In genomic region chr13:22061422-22061821, GRCm38 (mm10) we compare ENCODE assay signal across 20 mouse cellular contexts. TPM values are rescaled to one million over a fixed set of nuclear protein-coding genes. Genes with fewer than 3 reads are reported as not detected.
A peak's percentile ranks its signal among the peaks of the same experiment; 100 is the strongest.
DNase-seq lines count a peak whose midpoint lies in the region; ATAC-seq lines count a peak whose summit lies in the region.
"Had no signal": no experiment of that assay in that cellular context is flagged by ENCODE, and none has a peak within 500 bp of the region (broad histone marks: within the 10 kb centered on the region; RNA-seq: fewer than 3 reads in every experiment).

No protein-coding gene starts in this region.

- ATAC-seq in granulocyte monocyte progenitor cell, adult 5-6 weeks (replicated peaks; ENCODE audit: poor library complexity, severe bottlenecking), result peak; percentile 80
- ATAC-seq in megakaryocyte progenitor cell, adult 5-6 weeks (replicated peaks; ENCODE audit: poor library complexity), result peak; percentile 80
- ATAC-seq: forebrain, embryonic 13.5 days; forebrain, embryonic 15.5 days; forebrain, postnatal 0 days had no signal

- DNase-seq in 416B (ENCODE audit: low read depth), result peak; percentile 41
- no peak for DNase-seq in left cerebral cortex, adult 8-10 months (ENCODE audit: low spot score in 2 of 2)
- DNase-seq in layer of hippocampus, adult 9-10 months (ENCODE audit: low spot score), result no peak
- DNase-seq: adrenal gland, adult 2 months; adrenal gland, postnatal 10 days; adrenal gland, postnatal 25 days; cerebellum, adult 11 months; cerebellum, adult 18-20 months; cerebellum, adult 8-10 months; cerebellum, adult 9-11 months; cerebellum, postnatal 14 days; cerebellum, postnatal 36 days; forebrain, postnatal 0 days had no signal

RNA-seq across cellular contexts. Expression of gene Hist1h2bj, which starts 18.4 kb away (rescaled TPM):
- 83.1 and 134 TPM in 2 replicates for total RNA-seq in granulocyte monocyte progenitor cell, adult 5-6 weeks (2014; fragmentation: Nextera tagmentation)
- 859 and 990 TPM in 2 replicates for total RNA-seq in granulocyte monocyte progenitor cell, adult 5-6 weeks (2017)
- total RNA-seq in megakaryocyte progenitor cell, adult 5-6 weeks (2015), result 66.7 and 68.0 TPM in 2 replicates
- 642 and 843 TPM in 2 replicates for total RNA-seq in megakaryocyte progenitor cell, adult 5-6 weeks (2017)
- total RNA-seq in left cerebral cortex, adult 8-10 months (2022), result 10 to 100 TPM in 2 of 4 experiments, 1 to 10 TPM in 2; 7.2 to 11.6 (median 10.4) TPM

RNA-seq across cellular contexts. Expression of gene Hist1h2ag, which starts 18.7 kb away (rescaled TPM):
- total RNA-seq in granulocyte monocyte progenitor cell, adult 5-6 weeks (2014; fragmentation: Nextera tagmentation), result 2.7 and 32.2 TPM in 2 replicates
- total RNA-seq in granulocyte monocyte progenitor cell, adult 5-6 weeks (2017), result 1,459 and 1,590 TPM in 2 replicates
- 21.6 and 36.7 TPM in 2 replicates for total RNA-seq in megakaryocyte progenitor cell, adult 5-6 weeks (2015)
- total RNA-seq in megakaryocyte progenitor cell, adult 5-6 weeks (2017), result 1,156 and 1,370 TPM in 2 replicates
- 10 to 100 TPM in 3 of 4 experiments, 1 to 10 TPM in 1; 9.0 to 26.2 (median 21.0) TPM for total RNA-seq in left cerebral cortex, adult 8-10 months (2022)

RNA-seq across cellular contexts. Expression of gene Hist1h4i, which starts 20.3 kb away (rescaled TPM):
- 56.3 and 74.3 TPM in 2 replicates for total RNA-seq in granulocyte monocyte progenitor cell, adult 5-6 weeks (2014; fragmentation: Nextera tagmentation)
- 87.0 TPM in 2 replicates for total RNA-seq in granulocyte monocyte progenitor cell, adult 5-6 weeks (2017)
- 38.4 and 42.3 TPM in 2 replicates for total RNA-seq in megakaryocyte progenitor cell, adult 5-6 weeks (2015)
- 83.0 and 89.0 TPM in 2 replicates for total RNA-seq in megakaryocyte progenitor cell, adult 5-6 weeks (2017)
- 10 to 100 TPM; 62.0 to 71.0 (median 68.4) TPM for total RNA-seq in left cerebral cortex, adult 8-10 months (2022)

RNA-seq across cellular contexts. Expression of gene Vmn1r188, which starts 22.8 kb away (rescaled TPM):
- not detected in 2 replicates for total RNA-seq in granulocyte monocyte progenitor cell, adult 5-6 weeks (2014; fragmentation: Nextera tagmentation)
- total RNA-seq in granulocyte monocyte progenitor cell, adult 5-6 weeks (2017), result not detected in 2 replicates
- total RNA-seq in megakaryocyte progenitor cell, adult 5-6 weeks (2015), result not detected in 2 replicates
- not detected in 2 replicates for total RNA-seq in megakaryocyte progenitor cell, adult 5-6 weeks (2017)
- not detected for total RNA-seq in left cerebral cortex, adult 8-10 months (2022)
- total RNA-seq: adrenal gland, adult 2 months; adrenal gland, postnatal 10 days; adrenal gland, postnatal 25 days; adrenal gland, postnatal 4 days; ES-E14; forebrain, postnatal 0 days; MEL had no signal

RNA-seq across cellular contexts. Expression of gene Hist1h2bk, which starts 25.8 kb away (rescaled TPM):
- 9.6 and 80.5 TPM in 2 replicates for total RNA-seq in granulocyte monocyte progenitor cell, adult 5-6 weeks (2014; fragmentation: Nextera tagmentation)
- total RNA-seq in granulocyte monocyte progenitor cell, adult 5-6 weeks (2017), result 2,021 and 2,596 TPM in 2 replicates
- total RNA-seq in megakaryocyte progenitor cell, adult 5-6 weeks (2015), result 65.4 and 83.1 TPM in 2 replicates
- total RNA-seq in megakaryocyte progenitor cell, adult 5-6 weeks (2017), result 1,827 and 2,239 TPM in 2 replicates
- 10 to 100 TPM in 3 of 4 experiments, 1 to 10 TPM in 1; 3.0 to 13.9 (median 10.7) TPM for total RNA-seq in left cerebral cortex, adult 8-10 months (2022)

Comparison
In these comparisons a context has a peak if more than half of its experiments do, and no peak if none do; other contexts are left out.
1. RNA of gene Hist1h2bj, which starts 18.4 kb away (total RNA-seq): 83.1 to 990 TPM in granulocyte monocyte progenitor cell, adult 5-6 weeks and 66.7 to 843 TPM in megakaryocyte progenitor cell, adult 5-6 weeks; 7.2 to 11.6 TPM in left cerebral cortex, adult 8-10 months; every median in the first group is over 4 times any median in the second.